Mouse (Mus musculus): Measurements from ENCODE around the gene Lcorl. TPM values are rescaled to one million over a fixed set of nuclear protein-coding genes. Genes with fewer than 3 reads are reported as not detected.

Lcorl gene
- polyA plus RNA-seq, 1 experiment from 2014 or later = 21.5 TPM

DNA sequence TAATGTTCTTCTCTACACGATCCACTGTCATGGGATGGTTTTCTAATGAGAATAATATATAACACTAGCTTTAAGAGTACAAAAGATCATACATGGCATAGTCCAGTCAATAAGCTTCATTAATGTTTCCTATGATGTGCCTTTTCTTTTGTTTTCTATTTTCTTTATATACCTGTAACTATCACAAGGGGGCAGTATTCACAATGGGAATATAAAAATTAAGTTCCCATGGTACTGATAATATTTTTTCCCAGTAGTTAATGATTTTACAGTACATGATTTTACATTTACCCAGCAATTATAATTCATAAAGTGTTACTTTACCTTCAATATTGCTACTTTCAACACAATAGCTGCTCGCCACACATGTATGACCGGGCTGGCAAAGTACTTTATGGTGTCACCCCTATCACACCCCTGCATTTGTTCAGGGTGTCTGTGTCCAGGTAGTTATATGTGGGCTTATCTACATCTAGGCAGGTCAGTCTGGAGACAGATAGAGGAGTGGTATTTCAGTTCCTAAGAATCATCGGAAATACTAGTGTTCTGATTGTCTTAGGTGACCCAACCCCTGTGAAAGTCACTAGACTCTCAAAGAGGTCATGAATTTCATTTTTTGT is 99.8 kb downstream of the Lcorl start:
- no peak overlapping the region for H3K4me3 ChIP-seq (ENCODE audit: low read depth, low read length)
- H3K9me3 ChIP-seq (ENCODE audit: control insufficient read depth, low read length) = no peaks in the 10 kb centered on the region
- ATAC-seq (ENCODE audit: low FRiP score, low TSS enrichment) = no peak; the same call in 1 of the 2 replicates
- no peak for TF ChIP-seq EP300 (optimal IDR thresholded peaks at IDR 0.05)
- TF ChIP-seq CTCF (IDR thresholded peaks at IDR 0.05; ENCODE audit: low read depth) = peak; percentile 70
- H3K4me2 ChIP-seq (replicated peaks; ENCODE audit: low read depth) = no peak overlapping the region
- H3K9ac ChIP-seq (ENCODE audit: low read length) = no peak overlapping the region
- no peaks in the 10 kb centered on the region for H3K36me3 ChIP-seq (ENCODE audit: control insufficient read depth, insufficient read depth, low read length)
- no peaks in the 10 kb centered on the region for H3K4me1 ChIP-seq (replicated peaks; ENCODE audit: control insufficient read depth, insufficient read depth)
- no peak overlapping the region for H3K27ac ChIP-seq (replicated peaks)
- no peaks in the 10 kb centered on the region for H3K27me3 ChIP-seq (ENCODE audit: control insufficient read depth, insufficient read depth, low read length)
- WGBS = 86% methylated on average over 4 of the region's 4 CpGs
- DNase-seq (ENCODE audit: low spot score) = no peak

GRCm38 (mm10) chr5:45737911-45738310 is 119.5 kb downstream of the Lcorl start:
- Histone ChIP-seq H3K36me3 (ENCODE audit: control insufficient read depth, insufficient read depth, low read length) (no peaks in the 10 kb centered on the region), H3K9me3 (ENCODE audit: control insufficient read depth, low read length) (no peaks in the 10 kb centered on the region), H3K4me2 (replicated peaks; ENCODE audit: low read depth) (no peak overlapping the region), H3K27me3 (ENCODE audit: control insufficient read depth, insufficient read depth, low read length) (no peaks in the 10 kb centered on the region), H3K27ac (replicated peaks) (no peak overlapping the region), H3K4me1 (replicated peaks; ENCODE audit: control insufficient read depth, insufficient read depth) (no peaks in the 10 kb centered on the region), H3K9ac (ENCODE audit: low read length) (no peak overlapping the region), H3K4me3 (ENCODE audit: low read depth, low read length) (no peak overlapping the region)
- ATAC-seq (ENCODE audit: low FRiP score, low TSS enrichment) (no peak), DNase-seq (ENCODE audit: low spot score) (no peak)
- WGBS = 95% methylated on average over 1 of the region's 1 CpGs
- TF ChIP-seq EP300 (optimal IDR thresholded peaks at IDR 0.05) (no peak), CTCF (IDR thresholded peaks at IDR 0.05; ENCODE audit: low read depth) (no peak)

DNA sequence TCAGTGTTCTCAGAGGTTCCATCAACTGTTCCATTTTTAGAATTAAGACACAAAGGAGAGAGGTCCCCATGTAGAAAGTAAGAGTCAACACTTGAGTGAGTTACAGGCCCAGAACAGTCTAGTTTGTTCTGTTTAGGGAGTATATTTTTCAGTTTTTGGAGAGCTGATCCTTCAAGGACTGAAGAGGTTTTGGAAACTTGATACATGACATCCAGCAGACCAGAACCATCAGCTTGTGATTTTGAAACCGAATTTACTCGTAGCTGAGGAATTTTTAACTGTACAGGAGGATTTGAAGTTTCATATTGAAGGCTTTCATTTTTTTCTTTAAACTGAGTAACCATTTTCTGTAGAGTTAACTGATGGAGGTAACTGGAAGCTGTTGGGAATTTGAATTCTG is 123.7 kb downstream of the Lcorl start:
- 85% methylated on average over 2 of the region's 2 CpGs for WGBS
- Histone ChIP-seq H3K4me2 (replicated peaks; ENCODE audit: low read depth) (no peak overlapping the region), H3K4me1 (replicated peaks; ENCODE audit: control insufficient read depth, insufficient read depth) (no peaks in the 10 kb centered on the region), H3K4me3 (ENCODE audit: low read depth, low read length) (no peak overlapping the region), H3K27me3 (ENCODE audit: control insufficient read depth, insufficient read depth, low read length) (no peaks in the 10 kb centered on the region), H3K27ac (replicated peaks) (no peak overlapping the region), H3K9ac (ENCODE audit: low read length) (no peak overlapping the region), H3K36me3 (ENCODE audit: control insufficient read depth, insufficient read depth, low read length) (no peaks in the 10 kb centered on the region), H3K9me3 (ENCODE audit: control insufficient read depth, low read length) (no peaks in the 10 kb centered on the region)
- ATAC-seq (ENCODE audit: low FRiP score, low TSS enrichment) (no peak), DNase-seq (ENCODE audit: low spot score) (no peak)
- no peak for TF ChIP-seq CTCF (IDR thresholded peaks at IDR 0.05; ENCODE audit: low read depth)

DNA sequence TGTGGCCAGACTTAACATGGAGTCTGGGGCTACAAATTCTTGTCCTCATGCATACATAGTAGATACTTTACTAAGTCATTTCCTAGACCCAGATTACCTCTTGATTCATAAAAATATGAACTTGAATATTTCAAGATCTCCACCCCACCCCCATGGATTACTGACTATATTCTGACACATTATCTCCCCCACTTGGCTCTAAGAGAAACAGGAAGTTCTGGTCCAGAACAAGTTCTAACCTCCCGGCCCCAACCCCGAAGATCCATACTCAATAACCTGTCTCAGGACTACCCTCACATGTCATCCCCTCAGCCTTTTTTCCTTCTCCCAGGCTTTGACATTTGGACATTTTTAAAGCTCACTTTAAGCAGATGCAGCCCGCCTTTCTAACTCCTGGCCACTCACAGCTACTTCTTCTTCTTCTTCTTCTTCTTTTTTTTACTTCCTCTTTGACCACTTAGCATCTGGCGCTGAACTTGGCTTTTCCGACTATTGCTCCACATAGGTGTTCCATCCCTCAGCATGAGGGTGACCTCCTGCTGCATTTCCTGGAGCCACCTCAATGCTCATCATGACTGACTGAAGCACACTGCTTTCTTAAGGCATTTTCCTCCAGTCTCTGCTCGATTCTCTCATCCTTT is 138.4 kb downstream of the Lcorl start:
- DNase-seq (ENCODE audit: low spot score) (no peak), ATAC-seq (ENCODE audit: low FRiP score, low TSS enrichment) (no peak)
- Histone ChIP-seq H3K4me2 (replicated peaks; ENCODE audit: low read depth) (no peak overlapping the region), H3K9ac (ENCODE audit: low read length) (no peak overlapping the region), H3K4me1 (replicated peaks; ENCODE audit: control insufficient read depth, insufficient read depth) (no peaks in the 10 kb centered on the region), H3K9me3 (ENCODE audit: control insufficient read depth, low read length) (no peaks in the 10 kb centered on the region), H3K27ac (replicated peaks) (no peak overlapping the region), H3K4me3 (ENCODE audit: low read depth, low read length) (no peak overlapping the region), H3K27me3 (ENCODE audit: control insufficient read depth, insufficient read depth, low read length) (no peaks in the 10 kb centered on the region), H3K36me3 (ENCODE audit: control insufficient read depth, insufficient read depth, low read length) (no peaks in the 10 kb centered on the region)
- TF ChIP-seq CTCF (IDR thresholded peaks at IDR 0.05; ENCODE audit: low read depth) = no peak
- no peak for TF ChIP-seq EP300 (optimal IDR thresholded peaks at IDR 0.05)
- 79% methylated on average over 6 of the region's 6 CpGs for WGBS

- no peaks in the 10 kb centered on the region for H3K27me3 ChIP-seq (ENCODE audit: control insufficient read depth, insufficient read depth, low read length)
- H3K9ac ChIP-seq (ENCODE audit: low read length) = no peak overlapping the region
- no peaks in the 10 kb centered on the region for H3K4me1 ChIP-seq (replicated peaks; ENCODE audit: control insufficient read depth, insufficient read depth)
- no peak for TF ChIP-seq CTCF (IDR thresholded peaks at IDR 0.05; ENCODE audit: low read depth)
- no peak for TF ChIP-seq EP300 (optimal IDR thresholded peaks at IDR 0.05)
- no peak overlapping the region for H3K4me3 ChIP-seq (ENCODE audit: low read depth, low read length)
- DNase-seq (ENCODE audit: low spot score) (no peak), ATAC-seq (ENCODE audit: low FRiP score, low TSS enrichment) (no peak)
- WGBS = 91% methylated on average over 2 of the region's 2 CpGs
- H3K27ac ChIP-seq (replicated peaks) = no peak overlapping the region
- H3K4me2 ChIP-seq (replicated peaks; ENCODE audit: low read depth) = no peak overlapping the region
- no peaks in the 10 kb centered on the region for H3K9me3 ChIP-seq (ENCODE audit: control insufficient read depth, low read length)
- H3K36me3 ChIP-seq (ENCODE audit: control insufficient read depth, insufficient read depth, low read length) = no peaks in the 10 kb centered on the region
Observed at GRCm38 (mm10) chr5:45709653-45710052, 147.8 kb downstream of the Lcorl start.

GRCm38 (mm10) chr5:45706811-45707210 is 150.6 kb downstream of the Lcorl start:
- no peak for ATAC-seq (ENCODE audit: low FRiP score, low TSS enrichment)
- H3K36me3 ChIP-seq (ENCODE audit: control insufficient read depth, insufficient read depth, low read length) = no peaks in the 10 kb centered on the region
- no peak for TF ChIP-seq CTCF (IDR thresholded peaks at IDR 0.05; ENCODE audit: low read depth)
- no peak for TF ChIP-seq EP300 (optimal IDR thresholded peaks at IDR 0.05)

More at GRCm38 (mm10) chr5:45706811-45707210, 150.6 kb downstream of the Lcorl start:
- Histone ChIP-seq H3K4me3 (ENCODE audit: low read depth, low read length) (no peak overlapping the region), H3K9ac (ENCODE audit: low read length) (no peak overlapping the region), H3K9me3 (ENCODE audit: control insufficient read depth, low read length) (no peaks in the 10 kb centered on the region), H3K4me2 (replicated peaks; ENCODE audit: low read depth) (no peak overlapping the region), H3K27ac (replicated peaks) (no peak overlapping the region), H3K27me3 (ENCODE audit: control insufficient read depth, insufficient read depth, low read length) (no peaks in the 10 kb centered on the region), H3K4me1 (replicated peaks; ENCODE audit: control insufficient read depth, insufficient read depth) (no peaks in the 10 kb centered on the region)
- no peak for DNase-seq (ENCODE audit: low spot score)
- WGBS = 88% methylated on average over 2 of the region's 2 CpGs
